Mouse (Mus musculus) G1E (cell line): ENCODE measurements at regions not wholly inside any gene's neighbourhood (a gene's known extent, or its start where the extent isn't known, plus 50 kb on each side); places are given as distances from the start of the nearest gene placed in this dataset.

Source experiments
- ATAC-seq: 2 replicates; pipeline ENCODE4 v1.8.0; 2016; ENCODE audit warnings: mild to moderate bottlenecking; ENCODE audit not compliant: insufficient number of reproducible peaks, poor library complexity, low FRiP score, severe bottlenecking; ENCODE audit errors: extremely low read depth
- DNase-seq: peaks from one replicate; pipeline ENCODE4 v3.0.0; 2012; ENCODE audit warnings: low spot score
- H3K27me3 ChIP-seq: 2 replicates; pipeline ENCODE4 v1.6.1; 2012; ENCODE audit warnings: mild to moderate bottlenecking, low read length, inconsistent platforms; ENCODE audit not compliant: insufficient read depth
- H3K36me3 ChIP-seq: replicated peaks from 2 replicates; pipeline ENCODE3; 2012; ENCODE audit warnings: mild to moderate bottlenecking, inconsistent platforms
- H3K4me1 ChIP-seq: 2 replicates; pipeline ENCODE4 v1.6.1; 2012; ENCODE audit warnings: low read depth, low read length, inconsistent platforms, mixed read lengths; ENCODE audit not compliant: insufficient read depth
- H3K4me3 ChIP-seq: 2 replicates; pipeline ENCODE4 v1.5.1; 2012; ENCODE audit warnings: low read depth, mild to moderate bottlenecking, inconsistent platforms, low read length, moderate library complexity, mixed read lengths
- H3K9me3 ChIP-seq: replicated peaks from 2 replicates; pipeline ENCODE4 v1.6.1; 2012; ENCODE audit warnings: inconsistent platforms
- CTCF ChIP-seq: IDR thresholded peaks from 2 replicates; pipeline ENCODE4 v1.5.1; 2012; ENCODE audit warnings: low read depth, low read length, inconsistent platforms, mixed read lengths
- GATA1 ChIP-seq: IDR thresholded peaks from 2 replicates; pipeline ENCODE4 v1.6.1; 2012; ENCODE audit warnings: borderline replicate concordance, low read length, inconsistent platforms, mixed read lengths
- GATA2 ChIP-seq: IDR thresholded peaks from 2 replicates; pipeline ENCODE4 v1.6.1; 2012; ENCODE audit warnings: low read depth, low read length, inconsistent platforms, borderline replicate concordance
- POLR2AphosphoS5 ChIP-seq: IDR thresholded peaks from 2 replicates; pipeline ENCODE4 v1.6.1; 2012; ENCODE audit warnings: low read depth, low read length, inconsistent platforms; ENCODE audit not compliant: insufficient replicate concordance
- TAL1 ChIP-seq: conservative IDR thresholded peaks from 2 replicates; pipeline ENCODE4 v1.6.1; 2012; ENCODE audit warnings: low read depth, low read length, inconsistent platforms, mixed read lengths

DNA sequence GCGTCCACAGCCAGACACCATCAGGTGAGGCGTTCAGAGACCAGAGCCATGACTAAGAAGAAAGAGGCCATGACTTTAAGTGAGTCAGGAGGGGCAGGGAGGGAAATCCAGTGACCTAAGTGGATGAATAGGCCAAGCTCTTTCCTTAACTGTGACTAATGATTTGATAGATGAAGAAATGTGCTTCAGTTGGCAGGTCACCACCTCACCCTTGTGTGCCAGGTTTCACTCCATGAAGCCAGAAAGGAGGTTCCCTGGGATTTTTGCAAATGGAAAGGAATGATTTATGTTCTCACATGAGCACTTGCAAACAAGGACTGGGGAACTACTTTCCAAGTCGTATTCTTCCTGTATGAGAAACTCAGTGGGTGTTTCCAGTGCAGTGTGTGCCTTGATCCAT lies 923.0 kb downstream of the Slc22a22 start:
- Histone ChIP-seq H3K36me3 (no peaks in the 10 kb centered on the region), H3K27me3 (no peaks in the 10 kb centered on the region), H3K4me3 (no peak overlapping the region), H3K4me1 (no peaks in the 10 kb centered on the region), H3K9me3 (no peaks in the 10 kb centered on the region)
- no peak for DNase-seq
- no peak for ATAC-seq
- no peak for TF ChIP-seq GATA2
- TF ChIP-seq TAL1, result no peak
- TF ChIP-seq GATA1, result no peak
- no peak for TF ChIP-seq POLR2AphosphoS5
- no peak for TF ChIP-seq CTCF

- no peak for ATAC-seq
- Histone ChIP-seq H3K4me1 (no peaks in the 10 kb centered on the region), H3K36me3 (no peaks in the 10 kb centered on the region), H3K9me3 (no peaks in the 10 kb centered on the region), H3K27me3 (no peaks in the 10 kb centered on the region), H3K4me3 (no peak overlapping the region)
- no peak for TF ChIP-seq CTCF
- no peak for TF ChIP-seq GATA1
- no peak for TF ChIP-seq GATA2
- no peak for DNase-seq
Observed at GRCm38 (mm10) chr15:56553851-56554250, 923.6 kb downstream of the Slc22a22 start.

DNA sequence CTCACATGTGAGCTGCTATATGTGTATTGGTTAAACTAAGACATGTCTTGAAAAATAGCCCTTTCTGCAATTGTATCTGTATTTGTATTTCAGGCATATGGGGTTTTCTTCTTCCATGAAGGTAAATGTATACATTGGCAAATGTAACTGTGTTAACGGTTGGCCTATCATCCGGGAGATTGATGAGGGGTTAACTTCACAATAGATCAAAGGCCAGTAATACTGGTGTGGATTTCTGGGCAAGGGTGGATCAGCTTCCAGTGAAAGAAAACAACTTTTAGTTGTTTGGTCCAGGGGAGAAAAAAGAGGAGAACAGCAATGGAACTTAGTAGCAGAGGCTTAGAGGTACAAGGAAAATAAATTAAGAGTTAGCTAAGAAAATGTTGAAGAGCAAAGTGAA lies 945.9 kb downstream of the Slc22a22 start:
- ATAC-seq, result no peak
- DNase-seq, result no peak
- no peaks in the 10 kb centered on the region for H3K9me3 ChIP-seq
- no peak for TF ChIP-seq TAL1
- TF ChIP-seq GATA1, result no peak
- H3K36me3 ChIP-seq, result no peaks in the 10 kb centered on the region
- H3K27me3 ChIP-seq, result no peaks in the 10 kb centered on the region
- no peaks in the 10 kb centered on the region for H3K4me1 ChIP-seq
- no peak overlapping the region for H3K4me3 ChIP-seq

- no peaks in the 10 kb centered on the region for H3K4me1 ChIP-seq
- no peaks in the 10 kb centered on the region for H3K9me3 ChIP-seq
- TF ChIP-seq CTCF (no peak), GATA1 (no peak), POLR2AphosphoS5 (no peak), GATA2 (no peak), TAL1 (no peak)
- H3K27me3 ChIP-seq, result no peaks in the 10 kb centered on the region
- no peak for ATAC-seq
- DNase-seq, result no peak
- H3K4me3 ChIP-seq, result no peak overlapping the region
- no peaks in the 10 kb centered on the region for H3K36me3 ChIP-seq
Observed at GRCm38 (mm10) chr15:56518379-56518778, 959.0 kb downstream of the Slc22a22 start.

- no peaks in the 10 kb centered on the region for H3K36me3 ChIP-seq
- H3K27me3 ChIP-seq, result no peaks in the 10 kb centered on the region
- DNase-seq (no peak), ATAC-seq (no peak)
- H3K9me3 ChIP-seq, result no peaks in the 10 kb centered on the region
- no peaks in the 10 kb centered on the region for H3K4me1 ChIP-seq
- H3K4me3 ChIP-seq, result no peak overlapping the region
- TF ChIP-seq GATA2, result no peak
- no peak for TF ChIP-seq TAL1
- no peak for TF ChIP-seq CTCF
- no peak for TF ChIP-seq GATA1
- TF ChIP-seq POLR2AphosphoS5, result no peak
Observed at GRCm38 (mm10) chr15:56516095-56516494, 961.3 kb downstream of the Slc22a22 start.

GRCm38 (mm10) chr15:56498774-56499173 lies 978.7 kb downstream of the Slc22a22 start:
- ATAC-seq, result no peak
- Histone ChIP-seq H3K9me3 (no peaks in the 10 kb centered on the region), H3K27me3 (no peaks in the 10 kb centered on the region), H3K36me3 (no peaks in the 10 kb centered on the region), H3K4me3 (no peak overlapping the region), H3K4me1 (no peaks in the 10 kb centered on the region)
- no peak for TF ChIP-seq CTCF
- TF ChIP-seq GATA1, result no peak
- no peak for TF ChIP-seq TAL1
- no peak for TF ChIP-seq GATA2
- DNase-seq, result no peak

GRCm38 (mm10) chr15:56497757-56498156 lies 979.7 kb downstream of the Slc22a22 start:
- TF ChIP-seq GATA2, result no peak
- no peak for TF ChIP-seq POLR2AphosphoS5
- TF ChIP-seq GATA1, result no peak
- no peak for TF ChIP-seq TAL1
- DNase-seq (no peak), ATAC-seq (no peak)
- no peaks in the 10 kb centered on the region for H3K27me3 ChIP-seq
- no peak overlapping the region for H3K4me3 ChIP-seq
- H3K4me1 ChIP-seq, result no peaks in the 10 kb centered on the region
- no peaks in the 10 kb centered on the region for H3K9me3 ChIP-seq
- H3K36me3 ChIP-seq, result no peaks in the 10 kb centered on the region
